Mouse (Mus musculus): ENCODE results near the gene Ung. TPM values are rescaled to one million over a fixed set of nuclear protein-coding genes. Genes with fewer than 3 reads are reported as not detected.

Ung gene
- total and polyA plus RNA-seq, 3 experiments: 13.9 to 89.3 (median 17.6) TPM

GRCm38 (mm10) chr5:114162106-114162815, 32.1 kb downstream of the Ung start:
- TF ChIP-seq GATA2 (IDR thresholded peaks at IDR 0.05; ENCODE audit: borderline replicate concordance, low read depth, low read length): no peak
- no peak for TF ChIP-seq TAL1 (conservative IDR thresholded peaks at IDR 0.05; ENCODE audit: low read depth, low read length)
- TF ChIP-seq POLR2AphosphoS5 (IDR thresholded peaks at IDR 0.05; ENCODE audit: insufficient replicate concordance, low read depth, low read length): no peak
- TF ChIP-seq CTCF (IDR thresholded peaks at IDR 0.05; ENCODE audit: low read depth, low read length): no peak
- TF ChIP-seq GATA1 (IDR thresholded peaks at IDR 0.05; ENCODE audit: borderline replicate concordance, low read length): no peak
- no peaks in the 10 kb centered on the region for H3K36me3 ChIP-seq (replicated peaks)
- ATAC-seq (ENCODE audit: extremely low read depth, insufficient number of reproducible peaks, low FRiP score, poor library complexity, severe bottlenecking) (no peak), DNase-seq (ENCODE audit: low spot score) (no peak)
- H3K9me3 ChIP-seq (replicated peaks): no peaks in the 10 kb centered on the region
- no peak overlapping the region for H3K4me3 ChIP-seq (ENCODE audit: low read depth, low read length)
- no peaks in the 10 kb centered on the region for H3K4me1 ChIP-seq (ENCODE audit: insufficient read depth, low read depth, low read length)
- peaks cover 35% of the 10 kb centered on the region for H3K27me3 ChIP-seq (ENCODE audit: insufficient read depth, low read length)

- Histone ChIP-seq H3K36me3 (replicated peaks) (no peaks in the 10 kb centered on the region), H3K9me3 (replicated peaks) (no peaks in the 10 kb centered on the region), H3K4me1 (ENCODE audit: insufficient read depth, low read depth, low read length) (no peaks in the 10 kb centered on the region), H3K4me3 (ENCODE audit: low read depth, low read length) (no peak overlapping the region), H3K27me3 (ENCODE audit: insufficient read depth, low read length) (peaks cover 32% of the 10 kb centered on the region)
- DNase-seq (ENCODE audit: low spot score): no peak
- no peak for TF ChIP-seq TAL1 (conservative IDR thresholded peaks at IDR 0.05; ENCODE audit: low read depth, low read length)
- no peak for TF ChIP-seq CTCF (IDR thresholded peaks at IDR 0.05; ENCODE audit: low read depth, low read length)
- no peak for TF ChIP-seq GATA1 (IDR thresholded peaks at IDR 0.05; ENCODE audit: borderline replicate concordance, low read length)
- TF ChIP-seq GATA2 (IDR thresholded peaks at IDR 0.05; ENCODE audit: borderline replicate concordance, low read depth, low read length): no peak
- ATAC-seq (ENCODE audit: extremely low read depth, insufficient number of reproducible peaks, low FRiP score, poor library complexity, severe bottlenecking): no peak
Measured at GRCm38 (mm10) chr5:114163117-114163696, 33.0 kb downstream of the Ung start.

GRCm38 (mm10) chr5:114170345-114170744, 40.2 kb downstream of the Ung start:
- Histone ChIP-seq H3K27me3 (ENCODE audit: insufficient read depth, low read length) (peaks cover 21% of the 10 kb centered on the region), H3K4me3 (ENCODE audit: low read depth, low read length) (no peak overlapping the region), H3K36me3 (replicated peaks) (no peaks in the 10 kb centered on the region), H3K4me1 (ENCODE audit: insufficient read depth, low read depth, low read length) (peaks cover 11% of the 10 kb centered on the region), H3K9me3 (replicated peaks) (no peaks in the 10 kb centered on the region)
- ATAC-seq (ENCODE audit: extremely low read depth, insufficient number of reproducible peaks, low FRiP score, poor library complexity, severe bottlenecking): no peak
- DNase-seq (ENCODE audit: low spot score): no peak
- TF ChIP-seq POLR2AphosphoS5 (IDR thresholded peaks at IDR 0.05; ENCODE audit: insufficient replicate concordance, low read depth, low read length) (no peak), GATA2 (IDR thresholded peaks at IDR 0.05; ENCODE audit: borderline replicate concordance, low read depth, low read length) (no peak), GATA1 (IDR thresholded peaks at IDR 0.05; ENCODE audit: borderline replicate concordance, low read length) (no peak), CTCF (IDR thresholded peaks at IDR 0.05; ENCODE audit: low read depth, low read length) (no peak), TAL1 (conservative IDR thresholded peaks at IDR 0.05; ENCODE audit: low read depth, low read length) (no peak)

- TF ChIP-seq GATA1 (IDR thresholded peaks at IDR 0.05; ENCODE audit: borderline replicate concordance, low read length) (no peak), TAL1 (conservative IDR thresholded peaks at IDR 0.05; ENCODE audit: low read depth, low read length) (no peak), CTCF (IDR thresholded peaks at IDR 0.05; ENCODE audit: low read depth, low read length) (no peak), GATA2 (IDR thresholded peaks at IDR 0.05; ENCODE audit: borderline replicate concordance, low read depth, low read length) (no peak), POLR2AphosphoS5 (IDR thresholded peaks at IDR 0.05; ENCODE audit: insufficient replicate concordance, low read depth, low read length) (no peak)
- Histone ChIP-seq H3K27me3 (ENCODE audit: insufficient read depth, low read length) (peaks cover 6% of the 10 kb centered on the region; the same call in 1 of the 2 replicates), H3K4me3 (ENCODE audit: low read depth, low read length) (no peak overlapping the region), H3K9me3 (replicated peaks) (no peaks in the 10 kb centered on the region), H3K36me3 (replicated peaks) (no peaks in the 10 kb centered on the region), H3K4me1 (ENCODE audit: insufficient read depth, low read depth, low read length) (peaks cover 21% of the 10 kb centered on the region)
- no peak for ATAC-seq (ENCODE audit: extremely low read depth, insufficient number of reproducible peaks, low FRiP score, poor library complexity, severe bottlenecking)
- no peak for DNase-seq (ENCODE audit: low spot score)
Measured at GRCm38 (mm10) chr5:114172936-114173335, 42.8 kb downstream of the Ung start.

GRCm38 (mm10) chr5:114173458-114173857, 43.3 kb downstream of the Ung start:
- Histone ChIP-seq H3K36me3 (replicated peaks) (no peaks in the 10 kb centered on the region), H3K4me3 (ENCODE audit: low read depth, low read length) (no peak overlapping the region), H3K9me3 (replicated peaks) (no peaks in the 10 kb centered on the region; the same call in 1 of the 2 replicates), H3K4me1 (ENCODE audit: insufficient read depth, low read depth, low read length) (peaks cover 21% of the 10 kb centered on the region), H3K27me3 (ENCODE audit: insufficient read depth, low read length) (peaks cover 6% of the 10 kb centered on the region; the same call in 1 of the 2 replicates)
- ATAC-seq (ENCODE audit: extremely low read depth, insufficient number of reproducible peaks, low FRiP score, poor library complexity, severe bottlenecking) (no peak), DNase-seq (ENCODE audit: low spot score) (no peak)
- no peak for TF ChIP-seq CTCF (IDR thresholded peaks at IDR 0.05; ENCODE audit: low read depth, low read length)
- no peak for TF ChIP-seq GATA2 (IDR thresholded peaks at IDR 0.05; ENCODE audit: borderline replicate concordance, low read depth, low read length)
- no peak for TF ChIP-seq GATA1 (IDR thresholded peaks at IDR 0.05; ENCODE audit: borderline replicate concordance, low read length)

GRCm38 (mm10) chr5:114173877-114174581, 43.8 kb downstream of the Ung start:
- DNase-seq (ENCODE audit: low spot score) (no peak), ATAC-seq (ENCODE audit: extremely low read depth, insufficient number of reproducible peaks, low FRiP score, poor library complexity, severe bottlenecking) (no peak)
- H3K27me3 ChIP-seq (ENCODE audit: insufficient read depth, low read length): peaks cover 6% of the 10 kb centered on the region; the same call in 1 of the 2 replicates
- H3K9me3 ChIP-seq (replicated peaks): no peaks in the 10 kb centered on the region; the same call in 1 of the 2 replicates
- no peaks in the 10 kb centered on the region for H3K36me3 ChIP-seq (replicated peaks)
- peaks cover 21% of the 10 kb centered on the region for H3K4me1 ChIP-seq (ENCODE audit: insufficient read depth, low read depth, low read length)
- no peak overlapping the region; the same call in 1 of the 2 replicates for H3K4me3 ChIP-seq (ENCODE audit: low read depth, low read length)
- TF ChIP-seq POLR2AphosphoS5 (IDR thresholded peaks at IDR 0.05; ENCODE audit: insufficient replicate concordance, low read depth, low read length) (no peak), GATA1 (IDR thresholded peaks at IDR 0.05; ENCODE audit: borderline replicate concordance, low read length) (no peak), CTCF (IDR thresholded peaks at IDR 0.05; ENCODE audit: low read depth, low read length) (no peak), TAL1 (conservative IDR thresholded peaks at IDR 0.05; ENCODE audit: low read depth, low read length) (no peak), GATA2 (IDR thresholded peaks at IDR 0.05; ENCODE audit: borderline replicate concordance, low read depth, low read length) (no peak)
